Mouse (Mus musculus) liver (tissue): ENCODE measurements around the gene Asf1b.
"Not testable (repeated sequence)": the region's sequence is repeated elsewhere in the genome, so short reads cannot be mapped to it uniquely, and the experiment has no call there.

Experiments
- DNase-seq: peaks from one replicate; pipeline ENCODE4 v3.0.0-alpha.2; 2020; ENCODE audit warnings: mixed read lengths

Asf1b gene

DNA sequence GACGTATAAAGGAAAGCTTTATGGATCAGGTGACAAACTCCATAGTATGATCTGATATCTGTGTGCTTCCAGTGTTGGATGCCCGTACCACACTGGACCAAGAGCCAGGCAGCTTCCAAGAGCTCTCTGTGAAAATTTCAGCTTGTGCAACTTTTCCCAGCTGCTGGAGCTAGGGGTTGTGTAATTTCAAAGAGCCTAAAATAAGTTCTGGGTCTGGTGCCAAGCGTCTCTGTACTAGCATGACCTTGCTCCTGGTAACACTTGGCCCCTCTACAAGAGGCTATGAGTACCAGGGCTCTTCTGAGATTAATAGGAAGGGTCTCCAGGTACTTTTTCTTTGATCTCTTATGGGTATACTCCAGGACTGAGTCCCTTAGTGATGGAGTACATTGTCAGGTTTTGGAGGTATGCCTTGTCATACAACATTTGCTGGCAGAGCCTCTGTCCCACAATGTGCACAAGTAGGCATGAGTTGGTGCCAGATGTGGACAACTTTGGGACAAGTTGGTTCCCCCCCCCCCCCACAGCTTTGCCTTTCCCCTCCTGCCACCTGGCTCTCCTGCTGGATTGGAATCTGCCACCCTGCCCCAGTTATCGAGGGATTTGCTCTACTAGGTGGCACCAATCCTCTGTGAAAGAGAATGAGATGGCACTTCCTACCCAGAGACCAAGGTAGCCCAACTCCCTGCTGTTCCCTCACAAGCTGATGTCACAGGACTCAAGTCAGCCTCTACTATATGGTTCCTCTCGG is 8.9 kb downstream of the Asf1b start:
- DNase-seq, result no peak

DNA sequence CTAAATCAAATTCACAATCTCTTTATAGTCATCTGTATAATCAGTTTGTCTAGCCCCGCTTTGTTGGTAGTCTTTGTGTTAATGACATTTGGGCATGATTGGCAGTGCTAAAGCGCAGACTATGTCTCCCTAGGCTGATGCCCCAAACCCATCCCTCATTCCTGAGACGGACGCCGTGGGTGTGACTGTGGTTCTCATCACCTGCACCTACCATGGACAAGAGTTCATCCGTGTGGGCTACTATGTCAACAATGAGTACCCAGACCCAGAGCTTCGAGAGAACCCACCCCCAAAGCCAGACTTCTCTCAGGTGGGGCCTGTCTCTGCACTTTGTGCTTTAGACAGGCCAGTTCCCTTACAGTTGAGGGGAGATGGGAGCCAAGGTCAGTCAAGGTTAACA is 12.4 kb downstream of the Asf1b start:
- no peak for DNase-seq

DNA sequence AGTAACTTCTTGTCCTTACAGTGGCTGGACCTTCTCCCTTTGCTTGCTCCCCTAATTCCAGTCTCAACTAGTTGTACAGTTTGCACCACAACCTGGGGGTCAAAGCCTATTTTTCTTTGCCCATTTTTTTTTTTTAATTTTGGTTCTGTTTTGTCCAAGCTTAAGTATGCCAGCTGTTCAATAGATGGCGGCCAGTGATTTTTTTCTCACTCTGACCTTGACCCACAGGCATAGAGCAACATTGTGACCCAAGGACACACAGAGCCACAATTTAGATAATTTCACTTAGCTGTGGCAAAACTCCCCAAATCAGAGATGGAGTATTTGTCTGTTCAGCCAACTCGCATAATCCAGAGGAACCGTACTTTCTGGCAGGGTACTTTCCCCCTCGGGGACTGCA is 15.8 kb downstream of the Asf1b start:
- no peak for DNase-seq

DNA sequence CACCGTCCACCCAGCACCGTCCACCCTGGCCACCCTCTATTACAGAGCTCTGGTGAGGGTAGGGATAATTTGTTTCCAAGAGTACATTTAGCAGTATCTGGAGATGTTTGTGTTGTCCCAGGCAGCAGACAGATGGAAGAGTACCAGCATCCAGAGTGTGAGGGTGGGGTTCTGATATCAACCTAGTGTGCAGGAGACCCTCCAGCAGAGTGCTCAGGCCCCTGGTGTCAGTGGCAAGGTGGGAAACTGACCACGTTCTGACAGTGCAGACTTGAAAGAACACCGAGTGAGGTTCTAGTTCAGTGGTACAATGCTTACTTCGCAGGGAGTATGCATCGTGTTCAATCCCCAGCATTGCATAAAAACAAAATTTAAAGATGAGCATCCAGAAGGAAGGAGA is 16.4 kb downstream of the Asf1b start:
- DNase-seq, result no peak

DNA sequence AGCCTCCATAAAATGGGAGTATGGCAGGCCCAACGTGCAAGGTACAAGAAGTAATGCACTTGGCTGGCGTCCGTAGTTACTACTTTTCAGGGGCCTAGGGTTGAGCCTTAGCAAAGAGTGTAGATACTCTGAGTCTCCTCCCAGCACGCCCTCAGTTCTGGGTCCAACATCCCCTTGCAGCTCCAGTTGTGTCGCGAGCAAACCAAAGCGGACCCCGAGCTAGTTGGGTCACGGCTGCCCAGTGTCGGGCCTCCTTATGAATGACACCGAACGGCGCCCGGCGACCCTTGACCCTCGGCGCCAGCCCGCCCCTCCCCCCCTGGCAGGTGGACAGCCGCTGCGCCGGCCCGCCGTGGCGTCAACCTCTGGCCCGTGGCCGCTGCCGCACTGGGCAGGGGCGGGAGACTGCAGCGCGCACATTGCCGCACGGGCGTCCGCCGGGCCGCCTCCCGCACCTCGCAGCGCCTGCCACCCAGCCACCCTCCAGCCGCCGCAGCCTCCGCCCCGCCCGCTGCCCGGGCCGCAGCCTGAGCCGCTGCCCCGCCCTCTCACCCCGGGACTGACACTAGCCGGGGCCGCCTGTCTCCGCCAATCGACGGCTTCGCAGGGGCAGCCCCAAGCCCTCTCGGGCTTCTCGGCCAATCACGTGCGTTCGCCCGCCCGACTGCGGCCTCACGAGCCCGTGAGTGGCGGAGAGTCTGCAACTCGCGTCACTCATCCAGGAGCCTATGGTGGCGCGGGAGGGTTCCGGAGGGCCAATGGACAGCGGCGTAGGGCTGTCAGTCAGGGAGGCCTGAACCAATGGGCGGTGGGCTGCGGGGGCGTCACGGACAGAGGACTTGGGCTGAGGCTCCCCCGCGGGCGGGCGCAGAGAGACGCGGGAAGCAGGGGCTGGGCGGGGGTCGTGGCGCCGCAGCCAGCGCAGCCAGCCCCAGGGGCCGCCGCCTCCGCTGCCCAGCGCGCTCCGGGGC is 17.1 kb downstream of the Asf1b start, which contains the start of gene Prkaca:
TSS of gene Prkaca (plus strand) at position 844 of the 971 bp plus-strand sequence.
- peak; percentile 99 for DNase-seq

DNA sequence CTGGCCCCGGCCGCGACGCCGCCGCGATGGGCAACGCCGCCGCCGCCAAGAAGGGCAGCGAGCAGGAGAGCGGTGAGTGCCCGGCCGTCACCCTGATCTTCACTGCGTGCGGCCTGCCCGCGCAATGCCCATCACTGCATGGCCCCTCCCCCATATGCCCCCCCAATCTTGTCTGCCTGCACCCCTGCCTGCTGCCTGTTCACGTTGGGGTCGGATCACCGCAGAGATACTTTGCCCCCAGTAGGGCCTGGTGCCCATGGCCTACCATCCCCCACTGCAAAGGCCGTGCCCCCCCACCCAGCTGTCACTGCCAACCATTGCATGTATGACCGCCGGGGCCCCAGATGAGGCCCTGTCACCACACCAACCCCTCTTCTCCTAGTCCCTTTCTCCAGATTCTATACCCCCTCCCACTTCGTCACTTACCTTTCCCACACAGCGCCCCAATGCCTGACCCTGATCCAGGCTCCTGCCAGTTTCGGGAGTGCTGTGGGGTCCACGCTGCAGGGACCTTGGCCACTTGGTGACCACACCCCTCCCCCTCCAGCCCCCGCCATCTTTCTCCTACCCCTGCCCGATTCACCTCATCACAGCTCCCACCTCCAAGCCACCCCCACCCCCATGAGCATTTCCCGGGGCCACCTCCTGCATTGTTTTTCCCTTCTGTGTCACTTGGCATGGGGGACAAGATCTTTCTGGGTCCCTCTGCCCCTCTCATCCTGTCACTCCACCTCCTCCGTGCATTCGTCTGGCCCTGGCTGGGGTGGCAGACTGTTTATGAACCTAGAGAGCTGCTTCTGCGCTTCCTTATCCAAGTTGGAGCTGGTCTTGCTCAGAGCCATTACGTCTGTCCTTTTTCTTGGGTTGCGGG is 18.1 kb downstream of the Asf1b start:
- no peak for DNase-seq

DNA sequence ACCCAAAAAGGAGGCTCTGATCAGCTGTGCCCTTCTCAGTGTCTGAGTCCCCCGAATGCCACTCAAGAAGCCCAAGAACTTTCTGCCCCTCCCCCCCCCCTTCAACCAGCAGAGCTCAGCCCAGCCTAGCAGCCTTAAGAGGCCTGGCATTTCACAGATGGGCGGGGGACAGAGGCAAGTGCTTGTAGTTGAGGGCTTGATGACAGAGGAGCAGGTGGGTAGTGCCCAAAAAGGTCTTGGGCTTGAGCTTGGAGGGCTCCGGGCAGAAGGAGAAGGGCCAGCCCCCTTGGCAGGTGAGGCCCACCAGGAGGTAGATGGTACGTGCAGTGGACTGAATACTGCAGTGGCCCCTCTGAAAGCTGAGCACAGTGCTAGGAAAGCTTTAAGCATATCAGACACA is 19.2 kb downstream of the Asf1b start:
- no peak for DNase-seq

DNA sequence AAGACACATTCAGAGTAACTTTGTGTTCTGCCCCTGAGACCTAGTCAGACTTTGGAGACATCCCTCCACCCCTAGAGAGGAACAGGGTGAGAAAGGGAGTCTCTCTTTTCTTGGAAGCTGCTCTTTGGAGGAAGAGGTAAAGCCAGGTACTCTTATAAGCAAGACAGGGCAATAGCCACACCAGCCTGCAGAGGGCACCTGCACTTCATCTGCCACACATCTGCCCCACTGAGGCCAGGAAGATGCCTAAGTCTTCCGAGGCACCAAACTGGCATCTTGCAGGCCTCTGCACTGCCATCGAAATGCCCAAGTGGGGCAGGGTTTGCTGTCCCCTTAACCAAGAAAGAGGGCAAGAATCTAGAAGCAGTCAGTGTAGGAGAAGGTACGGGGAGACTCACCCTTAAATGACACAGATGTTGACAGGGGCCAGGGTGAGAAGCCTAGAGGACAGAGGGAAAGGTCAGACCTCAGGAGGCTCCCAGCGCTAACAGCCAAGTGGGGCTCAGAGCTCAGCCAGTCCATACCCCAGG is 20.9 kb downstream of the Asf1b start:
- peak; percentile 36 for DNase-seq

DNA sequence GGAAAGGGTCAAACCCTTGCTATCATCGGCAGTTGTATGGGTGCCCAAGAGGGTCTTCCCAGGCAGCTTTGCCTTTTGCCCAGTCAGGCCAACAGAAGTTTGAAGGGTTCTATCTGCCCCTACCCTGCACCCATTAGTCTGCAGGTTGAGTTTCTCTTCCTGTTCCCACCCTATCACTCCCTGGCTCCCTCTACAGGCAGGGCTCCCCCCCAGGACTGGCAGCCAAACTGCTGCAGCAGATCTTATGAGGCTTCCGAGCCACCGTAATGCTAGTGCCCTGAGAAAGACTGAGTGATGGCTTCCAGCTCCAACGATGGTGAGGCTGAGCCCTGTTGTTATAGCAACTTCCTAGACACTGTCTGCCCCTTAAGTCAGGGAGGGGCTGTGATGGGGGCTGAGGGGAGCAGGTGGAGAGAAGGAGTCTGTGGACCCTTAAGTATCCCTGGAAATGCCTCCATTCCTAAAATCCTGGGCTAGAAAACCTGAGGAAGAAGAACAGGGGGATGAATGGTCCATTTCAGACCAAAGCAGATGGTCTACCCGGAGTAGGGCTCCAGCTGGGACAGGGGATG is 21.6 kb downstream of the Asf1b start:
- no peak for DNase-seq

DNA sequence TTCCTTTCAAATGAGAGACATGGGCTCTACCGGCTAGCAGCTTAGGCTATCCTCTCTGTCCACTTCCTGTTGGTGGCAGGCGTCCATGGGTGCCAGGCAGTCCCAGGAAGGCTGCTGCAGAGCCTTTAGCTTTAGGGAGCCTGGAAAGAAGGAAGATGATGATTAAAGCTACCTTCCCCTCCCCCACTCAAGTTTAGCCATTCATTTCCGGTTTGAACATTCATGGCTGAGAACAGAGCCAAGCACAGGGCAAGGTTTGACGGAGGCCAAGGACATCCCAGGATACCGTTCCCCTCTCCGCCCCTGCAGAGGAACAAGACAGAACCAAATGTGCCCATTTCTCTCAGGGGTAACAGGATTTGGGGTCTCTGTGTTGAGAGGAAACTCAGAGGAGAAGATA is 22.3 kb downstream of the Asf1b start:
- no peak for DNase-seq

DNA sequence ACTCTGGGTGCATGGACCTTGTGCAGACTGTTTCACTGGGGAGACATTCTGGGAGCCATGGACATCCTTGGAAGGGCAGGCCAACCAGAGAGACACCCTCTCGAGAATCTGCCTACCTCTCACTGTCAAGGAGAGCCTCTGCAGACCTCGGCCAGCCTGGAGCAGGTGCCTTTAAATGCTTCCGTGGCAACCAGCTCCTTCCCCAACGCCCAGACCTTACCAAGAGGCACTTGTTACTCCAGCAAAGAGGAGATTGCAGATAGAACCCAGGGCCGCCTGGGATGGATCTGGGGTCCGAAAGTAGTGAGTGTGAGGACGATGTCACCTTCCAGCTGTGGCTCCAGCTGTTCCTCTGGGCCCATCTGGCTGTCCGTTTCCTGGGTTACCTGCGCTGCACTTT is 22.9 kb downstream of the Asf1b start:
- DNase-seq, result no peak

DNA sequence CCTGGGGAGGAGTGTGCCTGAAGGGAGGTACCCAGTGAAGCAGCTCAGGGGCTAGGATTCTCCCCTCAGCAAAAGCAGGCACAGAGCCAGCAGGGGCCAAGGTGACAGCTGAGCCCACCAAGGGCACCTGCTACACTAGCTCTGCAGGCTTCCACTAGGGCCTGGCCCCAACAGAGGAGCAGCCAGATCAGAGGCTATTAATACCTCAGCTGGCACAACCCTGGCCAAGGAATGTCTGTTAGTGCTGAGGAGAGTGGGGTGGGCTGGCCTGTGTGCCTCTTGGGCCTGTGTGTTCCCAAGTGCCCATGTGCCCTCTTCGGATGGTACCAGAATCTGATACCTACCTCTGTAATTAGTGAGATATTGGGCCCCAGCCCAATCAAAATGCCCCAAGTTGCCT is 24.9 kb downstream of the Asf1b start:
- no peak for DNase-seq

DNA sequence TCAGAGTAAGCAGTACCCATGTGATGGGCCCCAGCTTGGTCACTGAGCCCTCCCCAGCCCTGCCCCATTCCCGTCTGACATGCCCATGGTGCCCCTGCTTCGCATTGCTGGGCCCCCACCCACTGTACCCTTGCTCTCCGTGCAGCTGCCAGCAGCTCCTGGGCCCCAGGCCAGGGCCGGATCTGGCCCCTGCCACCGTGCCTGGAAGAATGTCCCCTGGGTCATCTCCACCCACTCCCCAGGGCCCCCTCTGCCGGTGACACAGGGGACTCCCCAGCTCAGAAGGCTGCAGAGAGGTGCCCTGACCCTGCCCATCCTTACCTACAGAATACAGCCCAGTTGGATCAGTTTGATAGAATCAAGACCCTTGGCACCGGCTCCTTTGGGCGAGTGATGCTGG is 25.5 kb downstream of the Asf1b start:
- no peak for DNase-seq

DNA sequence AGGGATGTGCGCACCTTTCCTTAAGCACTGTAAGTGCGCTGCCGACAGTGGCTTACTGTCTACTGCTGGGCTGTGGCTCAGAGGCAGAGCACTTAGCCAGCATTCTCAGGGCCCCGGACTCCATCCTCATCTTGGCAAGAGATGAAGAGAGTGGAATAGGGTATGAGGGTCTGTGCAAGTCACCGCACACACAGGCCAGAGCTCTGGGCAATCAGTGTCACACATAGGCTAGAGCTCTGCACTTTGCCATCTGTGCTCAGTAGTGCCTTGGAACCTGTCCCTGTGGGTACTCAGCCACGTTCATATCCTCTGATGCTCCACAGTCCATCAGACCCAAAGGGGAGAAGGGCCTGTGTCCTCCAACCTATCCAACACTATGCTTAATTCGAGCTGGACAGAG is 26.2 kb downstream of the Asf1b start:
- no peak for DNase-seq

DNA sequence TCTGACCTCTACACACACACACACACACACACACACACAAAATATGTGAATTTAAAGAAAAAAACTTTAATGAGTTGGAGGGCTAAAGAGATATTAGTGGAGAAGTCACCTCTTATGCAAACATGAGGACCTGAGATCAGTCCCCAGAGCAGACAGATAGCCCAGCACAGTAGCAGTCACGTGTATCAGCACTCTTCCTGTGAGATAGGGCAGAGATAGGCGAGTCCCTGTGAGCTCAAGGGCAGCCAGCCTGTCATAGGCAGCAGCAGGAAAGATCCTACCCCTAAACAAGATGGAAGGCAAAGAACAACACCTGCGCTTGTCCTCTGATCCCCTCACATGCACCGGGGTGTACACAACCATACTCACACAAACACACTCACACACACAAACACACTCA is 27.1 kb downstream of the Asf1b start:
- DNase-seq, result peak; percentile 23

DNA sequence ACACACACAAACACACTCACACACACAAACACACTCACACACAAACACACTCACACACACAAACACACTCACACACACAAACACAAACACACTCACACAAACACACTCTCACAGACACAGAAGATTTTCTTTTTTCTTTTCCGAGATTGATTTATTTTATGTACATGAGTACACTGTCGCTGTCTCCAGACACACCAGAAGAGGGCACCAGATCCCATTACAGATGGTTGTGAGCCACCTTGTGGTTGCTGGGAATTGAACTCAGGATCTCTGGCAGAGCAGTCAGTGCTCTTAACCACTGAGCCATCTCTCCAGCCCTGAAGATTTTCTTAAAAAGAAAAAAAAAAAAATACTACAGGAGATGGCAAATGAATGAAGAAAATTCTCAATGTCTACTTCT is 27.9 kb downstream of the Asf1b start:
- DNase-seq, result not testable (repeated sequence)

DNA sequence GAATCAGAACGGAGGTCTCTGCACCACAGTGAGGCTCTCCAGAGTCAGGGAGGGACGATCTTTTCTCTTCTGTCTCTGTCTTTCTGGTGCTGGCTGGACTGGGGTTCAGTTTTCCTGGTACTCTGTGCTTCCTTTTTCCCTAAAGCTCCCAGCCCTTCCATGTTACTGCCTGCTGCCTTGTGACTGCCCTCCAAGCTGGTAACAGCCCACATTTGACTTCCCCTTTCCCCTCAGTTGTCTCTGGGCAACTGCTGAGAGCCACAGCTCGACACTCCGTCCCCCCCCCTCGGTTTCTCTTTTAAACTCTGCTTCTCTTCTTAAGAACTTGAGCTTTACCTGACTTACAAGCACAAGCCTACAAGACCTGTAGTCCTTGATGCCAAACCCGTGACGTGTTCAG is 33.9 kb downstream of the Asf1b start:
- DNase-seq, result no peak

DNA sequence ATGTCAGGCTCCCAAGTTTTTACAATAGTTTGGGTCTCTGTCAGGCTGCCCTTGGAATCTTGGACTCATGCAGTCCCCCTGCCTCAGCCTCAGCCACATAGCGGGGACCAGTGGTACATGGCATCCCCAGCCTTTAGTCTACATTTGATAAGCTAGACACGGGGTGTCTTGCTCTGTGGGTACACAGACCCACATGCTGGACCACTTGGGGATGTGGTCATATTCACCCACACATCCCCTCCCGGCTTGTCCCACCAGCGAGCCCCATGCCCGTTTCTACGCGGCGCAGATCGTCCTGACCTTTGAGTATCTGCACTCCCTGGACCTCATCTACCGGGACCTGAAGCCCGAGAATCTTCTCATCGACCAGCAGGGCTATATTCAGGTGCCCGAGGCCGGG is 34.9 kb downstream of the Asf1b start:
- DNase-seq, result no peak

DNA sequence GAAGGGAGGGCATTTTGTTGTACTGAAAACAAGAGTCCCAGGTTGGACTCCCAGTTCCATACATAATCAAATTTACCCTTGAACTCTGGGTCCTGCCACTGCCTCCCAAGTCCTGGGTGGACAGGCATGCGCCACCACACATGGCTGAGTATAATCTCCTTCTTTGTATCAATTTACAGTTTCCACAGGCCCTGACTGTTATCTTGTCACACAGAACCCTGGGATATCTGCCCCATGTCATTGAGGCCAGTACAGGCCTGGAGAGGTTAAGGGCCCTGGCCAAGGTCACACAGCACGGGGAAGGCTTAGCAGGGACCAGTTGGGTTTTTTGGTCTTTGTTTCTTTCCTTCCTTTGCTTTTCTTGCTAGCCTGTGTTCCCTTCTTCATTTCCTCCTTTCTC is 37.2 kb downstream of the Asf1b start:
- peak; percentile 62 for DNase-seq

DNA sequence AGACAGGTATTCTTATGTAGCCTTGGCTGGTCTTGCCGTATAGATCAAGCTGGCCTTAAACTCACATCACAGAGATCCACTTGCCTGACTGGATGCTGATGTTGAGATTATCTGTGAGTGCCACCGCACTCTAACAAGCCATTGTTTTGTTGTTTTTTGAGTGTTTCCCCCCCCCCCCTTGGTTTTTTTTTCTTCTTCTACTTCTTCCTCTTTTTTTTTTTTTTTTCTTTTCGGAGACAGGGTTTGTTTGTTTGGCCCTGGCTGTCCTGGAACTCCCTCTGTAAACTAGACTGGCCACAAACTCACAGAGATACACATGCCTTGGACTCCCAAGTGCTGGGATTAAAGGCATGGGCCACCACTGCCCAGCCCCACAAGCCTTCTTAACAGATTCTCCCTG is 38.7 kb downstream of the Asf1b start:
- no peak for DNase-seq

DNA sequence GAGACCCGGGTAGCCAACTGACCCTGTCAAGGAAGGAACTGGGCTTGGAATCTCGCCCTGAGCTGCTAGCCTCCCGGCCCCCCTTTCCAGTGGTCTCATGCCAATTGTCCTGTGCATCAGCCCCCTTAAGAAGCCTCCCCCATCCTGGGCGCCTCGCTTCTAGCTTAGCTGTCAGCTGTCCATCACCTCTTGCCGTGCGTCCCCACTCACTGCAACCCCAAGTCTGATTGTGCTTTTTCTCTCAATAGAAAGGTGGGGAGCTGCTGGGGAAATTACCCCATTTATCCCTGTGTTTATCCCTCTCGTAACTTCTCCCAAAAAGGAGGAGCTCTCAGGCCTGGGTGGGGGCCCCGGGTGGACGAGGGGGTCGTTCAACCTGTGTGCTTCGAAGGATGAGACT is 40.7 kb downstream of the Asf1b start:
- no peak for DNase-seq
